Mouse (Mus musculus) thymus, postnatal 10 days (tissue): ENCODE results near the gene Myl10.
"Not testable (repeated sequence)": the region's sequence is repeated elsewhere in the genome, so short reads cannot be mapped to it uniquely, and the experiment has no call there.

Experiments used
- DNase-seq, 2 experiments: peaks; one replicate each; pipeline ENCODE4 v3.0.0; 2021; ENCODE audit warnings: low spot score in 2 of 2

Myl10 gene

DNA sequence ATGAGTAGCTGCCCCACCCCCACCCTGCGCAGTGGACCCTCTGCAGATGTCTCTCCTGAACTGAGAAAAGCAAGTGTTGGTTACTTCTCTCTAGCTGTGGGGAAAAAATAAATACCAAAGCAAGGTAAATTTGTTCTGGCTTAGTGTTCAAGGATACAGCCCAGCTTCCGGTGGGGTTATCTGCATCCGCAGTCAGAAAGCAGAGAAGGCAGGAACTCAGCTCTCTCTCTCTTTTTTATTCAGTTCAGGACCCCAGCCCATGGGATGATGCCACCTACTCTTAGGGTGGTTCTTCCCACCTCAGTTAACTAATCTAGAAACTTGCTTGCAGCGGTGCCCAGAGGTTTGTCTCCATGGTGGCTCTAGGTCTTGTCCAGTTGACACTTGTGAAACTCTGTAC lies at the start of gene Myl10:
Myl10 (plus strand) TSS at position 363 of the 400 bp plus-strand sequence.
- DNase-seq = no peak

DNA sequence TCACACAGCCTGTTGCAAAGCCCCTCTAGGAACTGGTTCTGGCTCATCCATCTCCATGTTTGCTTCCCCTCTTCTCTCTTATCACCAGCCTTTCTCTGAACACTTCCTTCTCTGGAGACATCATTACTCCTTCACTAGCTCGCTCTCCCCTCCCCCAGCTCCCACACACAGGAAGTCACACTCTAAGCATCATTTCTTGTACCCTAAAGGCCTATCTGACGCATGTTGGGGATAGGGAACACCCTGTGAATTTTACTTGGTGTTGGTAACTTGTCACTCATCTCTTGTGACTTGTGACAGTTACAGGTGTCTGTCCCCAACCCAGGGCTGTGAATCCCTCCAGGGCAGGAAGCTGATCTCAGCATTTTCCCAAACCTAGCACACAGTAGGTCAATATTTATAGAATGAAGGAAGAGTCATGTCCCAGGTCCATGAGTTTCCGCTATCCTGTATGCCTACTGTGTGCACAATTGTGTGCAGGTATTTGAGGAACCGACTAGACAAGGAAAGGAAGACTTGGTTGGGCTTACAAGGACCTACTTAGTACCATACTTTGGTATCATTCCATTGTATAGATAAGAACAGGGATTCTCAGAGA lies 46.1 kb upstream of the Myl10 start:
- peak in 1 of 2 experiments; percentile 16 for DNase-seq

DNA sequence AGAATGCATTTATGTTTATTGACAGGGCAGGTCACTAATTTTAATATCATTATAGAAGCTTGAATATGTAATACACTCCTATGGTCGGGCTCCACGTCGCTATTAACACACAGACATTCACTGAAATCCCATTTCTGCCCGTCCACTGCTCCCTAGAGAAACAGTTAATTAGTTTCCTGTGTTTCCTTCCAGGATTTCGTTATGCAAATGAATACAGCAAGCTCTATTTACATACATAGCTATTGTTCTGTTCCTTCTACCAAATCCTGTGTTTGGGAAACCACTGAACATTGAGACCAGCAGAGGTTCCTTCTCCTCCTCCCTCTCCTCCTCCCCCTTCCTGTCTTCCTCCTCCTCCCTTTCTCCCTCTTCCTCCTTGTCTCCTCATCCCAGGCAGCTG lies 43.9 kb upstream of the Myl10 start:
- no peak for DNase-seq

DNA sequence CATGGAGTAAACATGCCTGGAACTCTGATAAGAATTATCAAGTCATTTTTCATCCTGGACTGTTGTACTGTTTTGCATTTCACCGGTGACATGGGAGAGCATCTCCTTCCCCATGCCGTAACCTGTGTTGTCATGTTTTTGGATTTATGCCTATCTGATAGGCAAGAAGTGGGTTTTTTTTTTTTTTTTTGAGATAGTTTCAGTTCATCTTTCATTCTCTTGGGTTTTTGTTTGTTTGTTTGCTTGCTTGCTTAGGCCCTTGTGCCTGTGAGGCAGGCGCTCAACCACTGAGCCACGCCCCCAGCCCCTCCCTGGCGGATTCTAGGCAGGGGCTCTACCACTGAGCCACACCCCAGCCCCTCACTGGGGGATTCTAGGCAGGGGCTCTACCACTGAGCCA lies 43.3 kb upstream of the Myl10 start:
- no peak for DNase-seq

DNA sequence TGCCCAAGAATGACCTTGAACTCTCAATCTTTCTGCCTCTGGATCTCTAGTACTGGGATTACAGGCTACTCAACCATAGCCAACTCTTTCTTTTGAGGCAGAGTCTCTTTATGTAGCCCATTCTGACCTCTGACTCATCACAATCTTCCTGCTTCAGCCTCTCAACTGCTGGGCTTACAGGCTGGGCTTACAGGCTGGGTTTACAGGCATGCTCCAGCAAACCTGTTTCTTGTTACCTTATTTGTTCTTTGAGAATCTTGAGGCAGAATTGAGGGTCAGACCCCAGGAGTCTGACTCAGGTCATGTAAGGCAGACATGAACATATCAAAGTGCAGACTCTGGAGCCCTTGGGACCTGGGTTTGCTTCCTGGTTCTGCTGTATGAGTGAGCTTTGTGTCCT lies 38.5 kb upstream of the Myl10 start:
- DNase-seq = no peak

DNA sequence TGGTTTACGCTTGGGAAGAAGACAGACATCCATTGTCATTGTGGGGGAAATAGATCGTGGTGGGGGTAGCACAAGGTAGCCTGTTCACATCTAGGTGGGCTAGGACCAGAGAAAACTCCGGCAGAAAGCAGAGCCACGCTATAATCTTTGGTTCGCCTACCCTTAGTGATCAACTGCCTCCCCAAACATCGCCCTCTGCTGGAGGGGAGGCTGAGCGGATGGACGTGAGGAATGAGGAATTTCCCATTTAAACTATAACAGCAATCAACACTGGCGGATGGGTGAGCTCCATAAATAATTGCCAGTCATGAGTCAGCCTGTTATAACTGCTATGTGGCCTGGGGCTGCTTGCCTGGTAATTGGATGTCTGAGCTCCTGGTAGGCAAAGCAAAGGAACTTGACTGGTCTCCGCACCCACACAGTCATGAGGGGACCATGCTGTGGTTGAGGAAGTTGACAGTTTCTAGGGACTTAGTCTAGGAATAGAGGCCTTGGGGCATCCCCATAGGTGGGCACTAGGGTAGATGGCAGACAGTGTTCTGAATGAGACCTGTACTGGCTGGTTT lies 36.0 kb upstream of the Myl10 start:
- DNase-seq = peak in 1 of 2 experiments; percentile 27

DNA sequence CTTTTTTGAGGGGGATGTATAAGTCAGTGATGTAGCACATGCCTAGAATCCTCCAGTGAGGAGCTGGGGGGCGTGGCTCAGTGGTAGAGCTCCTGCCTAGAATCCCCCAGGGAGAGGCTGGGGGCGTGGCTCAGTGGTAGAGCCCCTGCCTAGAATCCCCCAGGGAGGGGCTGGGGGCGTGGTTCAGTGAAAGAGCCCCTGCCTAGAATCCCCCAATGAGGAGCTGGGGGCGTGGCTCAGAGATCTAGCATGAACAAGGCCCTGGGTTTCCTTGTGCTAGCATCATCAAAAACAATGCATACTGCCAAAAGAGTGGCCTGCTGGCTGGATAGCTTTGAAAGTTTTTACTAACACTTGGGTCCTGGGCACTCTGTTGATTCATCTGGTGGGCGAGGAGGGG lies 32.2 kb upstream of the Myl10 start:
- DNase-seq = not testable (repeated sequence)

DNA sequence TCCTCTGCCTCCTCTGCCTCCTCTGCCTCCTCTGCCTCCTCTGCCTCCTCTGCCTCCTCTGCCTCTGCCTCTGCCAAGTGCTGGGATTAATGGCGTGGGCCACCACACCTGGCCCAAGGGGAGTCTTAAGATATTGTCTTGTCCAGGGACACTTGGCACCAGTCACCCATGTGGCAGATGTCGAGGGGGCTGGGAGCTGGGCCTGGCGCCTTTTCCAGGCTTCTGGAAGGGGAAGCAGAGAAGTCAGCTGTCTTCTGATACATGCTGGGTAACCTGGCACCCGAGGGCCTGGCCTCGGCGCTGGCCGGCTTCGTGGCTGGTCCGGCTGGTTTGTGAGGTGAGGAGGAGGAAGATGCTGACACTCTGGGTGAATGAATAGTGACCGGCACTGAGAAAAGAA lies 30.7 kb upstream of the Myl10 start:
- no peak for DNase-seq

DNA sequence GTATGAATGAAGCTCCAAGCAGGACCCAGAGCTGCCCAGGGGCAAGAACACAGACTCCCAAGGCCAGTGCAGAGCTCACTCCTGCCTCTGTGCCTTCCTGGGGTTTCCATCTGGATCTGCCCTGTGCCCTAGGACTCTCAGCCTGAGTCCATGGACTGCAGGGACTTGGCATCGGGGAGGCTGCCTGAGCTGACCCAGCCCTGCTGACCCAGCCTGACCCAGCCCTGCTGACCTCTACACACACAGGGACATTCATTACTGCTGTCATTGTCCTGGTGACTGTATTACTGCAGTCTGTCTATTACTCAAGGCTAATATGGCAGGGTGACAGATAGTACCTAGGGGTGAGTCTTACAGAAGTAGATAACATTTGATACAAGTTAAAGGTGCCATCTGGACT lies 30.1 kb upstream of the Myl10 start:
- DNase-seq = no peak

DNA sequence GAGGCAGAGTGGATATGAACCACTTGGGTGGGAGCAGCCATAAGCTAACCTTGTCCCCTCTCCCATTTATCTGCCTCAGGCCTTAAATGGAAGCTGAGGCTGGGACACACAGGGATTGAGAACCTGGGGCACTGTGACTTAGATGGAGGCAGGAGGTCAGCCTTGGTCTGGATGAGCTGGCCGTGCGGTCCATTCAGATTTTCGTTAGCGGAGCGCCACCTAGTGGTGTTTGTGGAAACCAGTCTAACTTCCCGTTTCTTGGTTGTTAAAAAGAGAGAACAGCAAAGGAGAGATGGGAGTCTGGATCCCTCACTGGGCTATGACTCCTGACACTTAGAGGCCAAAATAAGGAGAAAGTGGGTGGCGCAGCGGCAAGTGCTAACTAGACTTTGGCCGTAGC lies 28.4 kb upstream of the Myl10 start:
- DNase-seq = peak; percentile 27 to 73

DNA sequence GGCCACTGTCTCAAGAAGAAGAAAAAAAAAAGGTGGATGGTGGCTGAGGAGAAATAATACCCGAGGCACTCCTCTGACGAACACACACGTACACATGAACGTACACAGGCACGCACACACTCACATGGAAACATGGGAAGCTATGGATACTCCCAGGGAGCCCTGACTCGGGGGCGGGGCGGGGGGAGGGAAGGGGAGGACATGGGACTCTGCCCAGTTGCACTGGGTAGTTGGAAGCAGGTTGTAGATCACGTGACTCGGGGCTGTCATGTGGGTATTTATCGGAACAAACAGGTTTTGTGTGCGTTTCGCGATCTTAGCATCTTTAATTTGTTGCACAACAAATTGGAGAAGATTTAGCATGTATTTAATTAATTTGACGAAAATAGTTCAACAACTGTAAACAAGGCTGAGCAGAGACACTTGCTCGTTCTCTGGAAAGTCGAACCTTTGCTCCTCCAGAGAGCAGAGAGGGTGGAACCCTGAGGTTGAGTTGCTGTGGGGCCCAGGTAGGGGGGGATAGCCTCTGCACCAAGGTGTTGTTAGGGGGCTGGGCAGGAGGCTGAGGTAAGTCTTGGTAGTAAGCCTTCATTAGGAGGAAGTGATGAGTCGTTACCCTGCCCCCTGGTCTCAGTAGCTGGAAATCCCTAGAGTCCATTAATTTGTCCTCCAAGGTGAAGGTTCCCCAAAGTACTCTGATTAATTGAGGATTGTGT lies 16.5 kb upstream of the Myl10 start:
- no peak for DNase-seq

DNA sequence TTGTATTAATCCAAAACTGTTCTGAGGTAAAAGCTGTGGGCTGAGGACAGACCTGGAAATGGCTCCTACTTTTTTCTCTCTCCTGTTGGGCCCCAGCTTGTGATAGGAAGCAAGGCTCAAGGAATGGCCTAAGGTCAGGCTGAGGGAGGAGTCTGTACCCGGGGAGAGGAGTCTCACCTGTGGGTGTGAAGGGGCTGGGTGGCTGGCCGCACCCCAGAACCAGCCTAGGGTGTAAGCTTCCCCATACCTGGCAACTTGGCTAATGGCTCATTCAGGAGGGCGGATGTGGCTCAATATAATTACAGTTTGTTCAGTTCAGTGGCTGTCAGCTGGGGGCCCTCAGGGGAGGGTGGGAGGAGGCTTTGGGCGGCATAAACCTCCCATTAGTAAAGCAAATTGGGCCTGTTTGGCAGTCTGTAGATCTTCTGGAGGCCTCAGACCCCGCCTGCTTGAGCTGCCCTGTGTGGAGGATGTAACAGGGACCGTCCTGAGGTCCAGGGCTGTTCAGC lies 14.1 kb upstream of the Myl10 start:
- no peak for DNase-seq

DNA sequence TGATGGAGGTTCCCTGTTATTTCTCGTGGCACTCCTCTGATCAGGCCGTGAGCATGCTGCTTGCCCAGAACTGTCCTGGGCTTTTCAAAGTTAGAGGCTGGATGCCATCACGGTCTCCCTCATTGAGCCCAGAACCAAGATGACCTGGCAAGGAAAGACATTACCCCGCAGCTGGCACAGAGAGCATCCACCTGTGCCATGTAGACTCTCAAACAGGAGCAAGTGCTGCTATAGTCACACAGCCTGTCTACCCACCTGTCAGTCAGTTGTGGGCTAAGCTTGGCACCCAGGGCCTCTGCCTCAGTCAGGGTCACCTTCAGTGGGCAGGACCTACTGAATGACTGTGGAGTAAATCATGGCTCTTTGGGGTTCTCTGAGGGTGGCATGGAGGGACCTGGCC lies 6.6 kb upstream of the Myl10 start:
- no peak for DNase-seq

DNA sequence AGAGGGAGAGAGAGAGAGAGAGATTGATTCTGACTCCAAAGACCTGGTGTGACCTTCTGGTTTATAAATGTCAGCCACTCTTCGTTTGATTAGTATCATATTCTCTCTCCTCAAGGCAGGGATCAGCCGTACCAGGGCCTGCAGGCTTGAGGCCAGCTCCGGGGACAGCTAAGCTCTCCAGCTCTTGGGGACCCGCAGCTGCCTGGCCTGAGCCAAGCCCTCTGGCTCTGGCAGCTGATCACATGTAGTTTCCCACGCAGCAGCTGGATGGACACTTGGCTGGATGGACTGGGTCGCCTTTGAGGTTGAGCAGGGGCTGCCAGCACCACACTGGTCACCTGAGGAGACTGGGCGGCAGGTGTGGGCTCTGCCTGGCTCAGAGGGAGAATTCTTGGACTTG lies 5.4 kb upstream of the Myl10 start:
- DNase-seq = no peak

DNA sequence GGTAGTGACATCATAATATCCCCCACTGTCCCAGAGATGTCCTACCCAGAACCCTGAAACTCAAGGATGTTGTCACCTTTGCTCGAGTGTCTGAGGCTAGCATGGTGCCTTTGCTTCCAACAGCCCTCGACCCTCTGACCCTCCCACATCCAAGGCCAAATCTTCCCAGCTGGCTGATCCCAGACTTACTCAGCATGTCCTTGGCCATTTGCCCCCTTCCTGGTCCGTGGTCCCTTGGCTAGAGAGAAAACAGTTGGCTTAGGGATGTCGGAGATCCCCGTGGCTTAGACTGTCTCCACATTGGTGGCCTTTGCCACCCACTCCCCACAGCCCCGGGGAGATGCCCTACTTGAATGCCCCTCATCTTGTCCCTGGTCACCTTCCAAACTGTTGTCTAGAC lies 4.1 kb upstream of the Myl10 start:
- DNase-seq = no peak

DNA sequence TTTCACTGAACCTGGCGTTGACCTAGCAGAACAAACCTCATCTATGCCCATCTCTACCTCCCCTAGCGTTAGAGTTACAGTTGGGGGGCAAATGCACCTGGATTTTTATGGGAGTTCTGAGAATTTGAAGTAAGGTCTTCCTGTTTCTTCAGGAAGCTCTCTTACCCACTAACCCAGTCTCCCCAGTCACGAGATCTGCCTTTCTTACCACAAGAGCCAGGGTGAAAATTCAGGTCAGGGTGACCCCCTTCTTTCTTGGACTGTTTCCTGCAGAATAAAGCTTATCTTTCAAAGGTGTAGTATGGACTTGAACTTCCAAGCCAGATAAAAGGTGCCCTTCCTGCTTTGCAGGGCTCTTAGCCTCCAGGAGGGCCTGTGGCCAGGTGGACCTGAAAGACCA lies 1.8 kb upstream of the Myl10 start:
- DNase-seq = peak in 1 of 2 experiments; percentile 32

DNA sequence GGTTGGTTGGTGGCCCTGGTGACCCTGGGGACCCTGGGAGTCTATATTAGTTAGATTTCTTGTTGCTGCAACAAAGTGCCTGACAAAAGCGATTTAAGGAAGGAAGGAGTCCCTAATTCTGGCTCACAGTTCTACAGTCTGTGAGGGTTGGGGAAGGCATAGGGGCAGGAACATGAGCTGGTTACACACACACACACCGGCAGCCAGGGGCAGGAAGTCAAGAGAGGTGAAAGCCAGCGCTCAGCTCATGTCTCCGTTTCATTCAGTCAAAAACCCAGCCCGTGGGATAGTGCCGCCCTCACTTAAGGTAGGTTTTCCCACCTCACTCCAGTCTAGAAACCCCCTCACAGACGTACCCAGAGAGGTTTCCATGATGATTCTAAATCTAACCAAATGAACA lies 472 bp downstream of the Myl10 start:
- peak in 1 of 2 experiments; percentile 37 for DNase-seq

DNA sequence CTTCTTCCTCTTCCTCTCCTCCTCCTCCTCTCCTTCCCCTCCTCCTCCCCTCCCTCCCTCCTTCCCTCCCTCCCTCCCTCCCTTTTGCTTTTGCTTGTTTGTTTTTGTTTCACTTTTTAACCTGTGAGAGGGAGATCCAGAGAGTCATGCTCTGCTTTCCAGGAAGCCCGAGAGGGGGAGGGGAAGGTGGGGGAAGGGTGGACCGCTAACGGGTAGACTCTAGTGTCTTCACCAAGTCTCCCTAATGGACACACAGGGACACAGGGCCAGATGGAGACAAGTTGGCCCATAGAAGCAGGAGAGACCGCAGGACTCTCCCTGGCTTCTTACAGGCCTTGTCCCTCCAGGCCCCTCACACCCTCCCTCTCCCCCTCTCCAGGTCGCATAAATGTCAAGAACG lies 2.0 kb downstream of the Myl10 start:
- no peak for DNase-seq

DNA sequence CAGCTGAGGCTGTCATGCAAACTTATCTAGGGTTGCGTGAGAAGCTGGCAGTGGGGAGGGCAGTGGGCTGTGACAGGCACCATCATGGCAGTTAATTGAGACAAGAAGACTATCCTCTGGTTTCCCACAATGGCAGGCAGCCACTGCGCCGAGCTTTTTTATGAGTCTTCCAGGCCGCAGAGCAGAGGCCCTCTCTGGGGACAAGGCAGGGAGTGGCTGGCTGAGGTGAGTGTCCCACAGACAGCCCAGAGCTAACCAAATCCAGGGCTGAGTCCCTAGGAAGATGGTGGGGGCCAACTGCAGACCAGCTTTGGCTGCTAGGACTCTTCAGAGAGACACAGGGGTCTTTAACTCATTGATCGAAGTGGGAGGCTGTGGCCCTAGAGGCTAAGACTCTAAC lies 3.6 kb downstream of the Myl10 start:
- DNase-seq = no peak

DNA sequence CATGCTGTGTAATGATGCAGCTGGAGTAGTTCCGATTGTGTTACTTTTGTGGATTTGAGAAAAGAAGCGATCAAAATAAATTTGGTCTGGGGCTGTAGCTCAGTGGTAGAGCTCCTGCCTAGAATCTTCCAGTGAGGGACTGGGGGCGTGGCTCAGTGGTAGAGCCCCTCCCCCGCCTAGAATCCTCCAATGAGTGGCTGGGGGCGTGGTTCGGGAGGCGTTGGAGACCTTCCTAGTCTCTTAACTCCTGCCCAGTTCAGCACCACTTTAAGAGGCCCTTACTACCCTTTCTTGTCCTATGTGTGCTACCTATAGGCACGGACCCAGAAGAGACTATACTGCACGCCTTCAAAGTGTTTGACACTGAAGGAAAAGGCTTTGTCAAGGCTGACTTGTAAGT lies 4.7 kb downstream of the Myl10 start:
- no peak for DNase-seq

DNA sequence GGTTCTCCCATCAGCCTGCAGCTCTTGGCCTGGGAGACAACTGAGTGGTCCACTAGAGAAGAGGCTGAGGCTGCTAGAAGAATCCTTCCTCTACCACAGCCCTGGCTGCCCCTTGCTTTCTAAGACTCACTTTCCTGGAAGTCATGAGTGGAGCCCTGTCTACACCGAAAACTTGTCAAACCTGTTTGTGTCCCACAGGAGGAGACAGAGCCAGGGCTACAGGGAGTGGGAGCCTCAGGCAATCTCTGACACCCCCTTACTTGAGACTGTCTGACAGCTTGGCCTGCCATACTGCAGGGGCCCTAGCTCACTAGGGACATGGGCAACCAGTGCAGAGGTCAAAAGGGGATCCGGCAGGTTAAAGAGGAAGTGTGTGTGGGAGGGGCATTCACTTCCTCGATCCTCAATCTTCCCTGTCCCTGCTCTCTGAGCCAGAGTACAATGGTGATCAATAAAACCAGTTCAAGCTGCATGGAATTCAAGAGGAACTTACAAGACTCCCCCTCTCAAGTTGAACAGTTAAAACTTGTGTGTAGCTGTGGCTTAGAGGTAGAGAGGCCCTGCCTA lies 9.3 kb downstream of the Myl10 start:
- DNase-seq = no peak

DNA sequence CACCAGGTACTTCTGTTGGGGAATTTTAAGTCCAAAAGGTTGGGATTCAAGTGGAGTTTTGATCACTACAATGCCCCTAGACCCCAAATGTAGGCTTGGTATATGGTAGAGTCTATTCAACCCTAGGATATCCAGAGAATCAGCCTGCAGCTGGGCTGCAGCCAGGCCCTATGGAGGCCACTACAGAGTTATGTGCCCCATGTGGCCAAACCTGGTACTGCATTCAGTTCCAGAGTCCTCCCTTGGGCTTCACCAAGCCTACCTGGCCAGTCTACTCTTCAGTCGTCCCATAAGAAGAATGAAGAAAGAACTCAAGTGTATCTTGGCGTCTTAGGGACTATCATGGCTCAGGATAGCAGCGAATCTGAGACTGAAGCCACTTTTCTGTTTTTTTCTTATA lies 10.8 kb downstream of the Myl10 start:
- peak; percentile 59 to 88 for DNase-seq

DNA sequence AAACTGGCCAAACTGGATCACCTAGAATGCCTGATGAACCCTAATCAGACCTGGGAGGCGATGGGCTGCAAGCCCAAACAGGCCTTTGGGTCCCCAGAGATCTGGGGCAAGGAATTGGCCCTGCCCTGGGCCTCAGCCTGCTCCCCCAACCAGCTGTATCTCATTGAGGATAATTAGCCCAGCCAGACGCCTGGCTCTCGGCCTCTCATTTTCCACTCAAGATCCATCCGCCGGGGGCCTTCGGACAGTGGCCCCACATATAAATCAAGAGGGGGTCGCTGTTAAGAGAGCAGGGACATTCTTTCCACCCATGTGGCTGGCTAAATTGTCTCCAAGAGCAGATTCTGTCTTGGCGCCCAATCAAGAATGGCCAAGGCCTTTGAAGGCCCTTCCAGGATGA lies 11.2 kb downstream of the Myl10 start:
- no peak for DNase-seq
